Mouse (Mus musculus) testis, adult 2 months (tissue): ENCODE results near the gene Btbd18.

Source experiments
- CTCF ChIP-seq: fragments of 200-500 bp; IDR thresholded peaks from 2 replicates; pipeline ENCODE4 v1.5.1; 2012; ENCODE audit warnings: low read depth, mild to moderate bottlenecking, inconsistent platforms, low read length, moderate library complexity; ENCODE audit not compliant: control insufficient read depth, insufficient read depth, insufficient replicate concordance
- POLR2A ChIP-seq: fragments of 200-500 bp; IDR thresholded peaks from 2 replicates; pipeline ENCODE4 v1.6.1; 2012; ENCODE audit warnings: low read depth, mild to moderate bottlenecking, inconsistent platforms, low read length, moderate library complexity; ENCODE audit not compliant: control insufficient read depth

DNA sequence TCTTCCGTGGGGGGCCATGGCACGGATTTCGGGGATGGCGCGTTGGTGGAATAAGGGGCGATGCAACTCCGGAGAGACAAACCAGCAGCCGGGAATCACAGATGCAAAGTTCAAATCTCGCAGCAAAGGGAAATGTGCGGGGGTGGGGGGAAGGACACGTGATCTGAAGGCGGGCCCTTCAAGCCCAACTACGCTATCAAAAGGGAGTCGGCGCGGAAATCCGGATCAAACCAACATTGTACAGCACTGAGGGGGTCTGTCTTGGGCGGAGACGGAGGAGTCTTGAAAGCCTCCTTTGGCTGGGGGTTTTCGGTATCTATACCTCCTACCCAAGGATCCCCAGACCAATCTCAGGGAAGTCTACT is 11.7 kb downstream of the Btbd18 start, which contains the start of gene Selenoh:
- no peak for TF ChIP-seq CTCF
- TF ChIP-seq POLR2A: no peak; the same call in 1 of the 2 replicates
